In the genomic region with DNA sequence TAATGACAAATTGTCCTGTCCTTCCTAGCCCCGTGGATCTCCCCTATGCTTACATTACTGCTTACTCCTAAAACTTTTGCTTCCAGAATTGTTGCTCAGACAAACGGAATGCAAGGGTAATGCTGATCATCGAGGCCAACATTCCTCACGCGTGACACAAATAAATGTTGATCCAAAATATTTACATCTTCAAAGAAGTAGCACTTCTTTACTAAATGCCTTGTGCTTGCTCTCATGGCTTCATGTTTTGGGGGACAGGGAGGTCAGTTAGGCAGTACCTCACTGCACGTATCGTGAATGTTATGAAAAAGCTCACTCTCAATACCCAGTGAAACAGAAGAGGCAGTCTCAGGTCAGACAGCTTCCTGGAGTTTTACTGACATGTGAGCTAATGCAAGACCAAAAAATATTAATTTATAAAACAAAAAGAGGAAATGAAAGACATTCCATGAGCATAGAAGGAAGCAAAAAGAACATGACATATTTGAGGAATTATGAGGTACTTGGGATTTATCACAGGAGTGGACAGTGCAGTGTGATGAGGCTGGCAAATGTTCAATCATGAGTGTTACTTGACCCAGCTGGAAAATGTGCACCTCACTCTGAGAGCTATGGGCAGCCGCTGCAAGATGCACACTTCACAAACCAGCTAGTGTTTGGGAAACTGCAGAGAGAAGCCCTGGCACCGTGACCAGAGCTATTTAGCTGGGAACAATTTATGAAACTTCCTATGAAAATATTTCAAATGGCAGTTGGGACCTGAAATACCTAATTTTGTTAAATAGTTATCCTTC, we compare ENCODE assay signal across 12 mouse cellular contexts.
A peak's percentile ranks its signal among the peaks of the same experiment; 100 is the strongest.
DNase-seq lines count a peak whose midpoint lies in the region; ATAC-seq and TF ChIP-seq lines count a peak whose summit lies in the region.
"Had no signal": no experiment of that assay in that cellular context is flagged by ENCODE, and none has a peak within 500 bp of the region (broad histone marks: within the 10 kb centered on the region; RNA-seq: fewer than 3 reads in every experiment).

No protein-coding gene starts in this region.

- no peak for TF ChIP-seq CTCF in lung, postnatal 0 days (IDR thresholded peaks at IDR 0.05)
- no peak for TF ChIP-seq CTCF in thymus, adult 2 months (IDR thresholded peaks at IDR 0.05; ENCODE audit: borderline replicate concordance, control insufficient read depth, extremely low read depth, insufficient read depth, low read length, poor library complexity)

- no peak for DNase-seq in heart, embryonic 10.5 days (ENCODE audit: low spot score)
- no peak for DNase-seq in heart, postnatal 36 days
- DNase-seq in adipocyte (ENCODE audit: low spot score): peak; percentile 15
- DNase-seq in lung, postnatal 0 days (ENCODE audit: low spot score): peak; percentile 48
- DNase-seq in left cerebral cortex, postnatal 10 days (ENCODE audit: extremely low spot score in 1 of 2, low spot score in 2 of 2): no peak
- no peak for DNase-seq in thymus, adult 2 months
- DNase-seq: cerebellum, postnatal 14 days; right cerebral cortex, postnatal 4 days had no signal

- no peaks in the 10 kb centered on the region for H3K9me3 ChIP-seq in heart, embryonic 10.5 days
- no peaks in the 10 kb centered on the region for H3K9me3 ChIP-seq in heart, embryonic 11.5 days (replicated peaks; ENCODE audit: control insufficient read depth, low read length)
- no peaks in the 10 kb centered on the region for H3K9me3 ChIP-seq in lung, postnatal 0 days (ENCODE audit: low read length)
- H3K9me3 ChIP-seq: embryonic facial prominence, embryonic 13.5 days; intestine, embryonic 15.5 days had no signal

- no peak for ATAC-seq in heart, embryonic 11.5 days (replicated peaks; ENCODE audit: insufficient number of reproducible peaks, low FRiP score, low TSS enrichment)
- ATAC-seq in lung, postnatal 0 days: peak; percentile 82
- ATAC-seq: forebrain, embryonic 14.5 days; intestine, embryonic 15.5 days had no signal

- peaks cover 23% of the 10 kb centered on the region for H3K4me1 ChIP-seq in heart, embryonic 10.5 days
- H3K4me1 ChIP-seq in heart, embryonic 11.5 days (ENCODE audit: control insufficient read depth, insufficient read depth, low read length): peaks cover 11% of the 10 kb centered on the region
- no peaks in the 10 kb centered on the region; the same call in 1 of the 2 replicates for H3K4me1 ChIP-seq in lung, postnatal 0 days (ENCODE audit: insufficient read depth, low read depth, low read length)
- no peaks in the 10 kb centered on the region for H3K4me1 ChIP-seq in thymus, adult 2 months (replicated peaks; ENCODE audit: control insufficient read depth, insufficient read depth, low read length)
- H3K4me1 ChIP-seq: embryonic facial prominence, embryonic 13.5 days; intestine, embryonic 15.5 days had no signal

- no peak overlapping the region for H3K4me3 ChIP-seq in heart, embryonic 10.5 days
- H3K4me3 ChIP-seq in heart, embryonic 11.5 days (ENCODE audit: low read depth, low read length): no peak overlapping the region
- H3K4me3 ChIP-seq in lung, postnatal 0 days (ENCODE audit: low read depth, low read length): no peak overlapping the region
- no peak overlapping the region for H3K4me3 ChIP-seq in thymus, adult 2 months (ENCODE audit: control insufficient read depth, insufficient read depth, low read length)
- H3K4me3 ChIP-seq: embryonic facial prominence, embryonic 13.5 days; intestine, embryonic 15.5 days had no signal

- no peak overlapping the region for H3K9ac ChIP-seq in heart, embryonic 11.5 days (ENCODE audit: low read depth, low read length)
- no peak overlapping the region for H3K9ac ChIP-seq in lung, postnatal 0 days (replicated peaks; ENCODE audit: low read depth)
- H3K9ac ChIP-seq: embryonic facial prominence, embryonic 13.5 days; intestine, embryonic 15.5 days had no signal

- no peaks in the 10 kb centered on the region for H3K27me3 ChIP-seq in heart, embryonic 10.5 days (ENCODE audit: insufficient read depth, poor library complexity, severe bottlenecking)
- no peaks in the 10 kb centered on the region for H3K27me3 ChIP-seq in heart, embryonic 11.5 days (ENCODE audit: control insufficient read depth, insufficient read depth, low read length)
- no peaks in the 10 kb centered on the region for H3K27me3 ChIP-seq in lung, postnatal 0 days (replicated peaks; ENCODE audit: insufficient read depth, low read length)
- H3K27me3 ChIP-seq in thymus, adult 2 months (ENCODE audit: control insufficient read depth, insufficient read depth, low read length): no peaks in the 10 kb centered on the region
- H3K27me3 ChIP-seq: embryonic facial prominence, embryonic 13.5 days; intestine, embryonic 15.5 days had no signal

- TF ChIP-seq POLR2A in thymus, adult 2 months (IDR thresholded peaks at IDR 0.05; ENCODE audit: control insufficient read depth, extremely low read depth, insufficient read depth, low read length, poor library complexity): no peak

- H3K4me2 ChIP-seq in heart, embryonic 11.5 days: no peak overlapping the region
- no peak overlapping the region for H3K4me2 ChIP-seq in lung, postnatal 0 days (replicated peaks; ENCODE audit: low read depth, low read length)
- H3K4me2 ChIP-seq: embryonic facial prominence, embryonic 13.5 days; intestine, embryonic 15.5 days had no signal

- 70% methylated on average over 9 of the region's 9 CpGs for WGBS in heart, embryonic 10.5 days
- 69% methylated on average over 9 of the region's 9 CpGs for WGBS in heart, embryonic 11.5 days (ENCODE audit: insufficient replicate concordance)
- WGBS in lung, postnatal 0 days: 44% methylated on average over 9 of the region's 9 CpGs
- 92% methylated on average over 9 of the region's 9 CpGs for WGBS in thymus, adult 2 months

- peaks cover 3% of the 10 kb centered on the region; the same call in 1 of the 2 replicates for H3K36me3 ChIP-seq in heart, embryonic 10.5 days
- H3K36me3 ChIP-seq in heart, embryonic 11.5 days (ENCODE audit: control insufficient read depth, insufficient read depth, low read length): no peaks in the 10 kb centered on the region
- no peaks in the 10 kb centered on the region for H3K36me3 ChIP-seq in lung, postnatal 0 days (ENCODE audit: insufficient read depth, low read length)
- H3K36me3 ChIP-seq in thymus, adult 2 months (ENCODE audit: control insufficient read depth, insufficient read depth, low read length): no peaks in the 10 kb centered on the region
- H3K36me3 ChIP-seq: intestine, embryonic 15.5 days had no signal

- intact Hi-C loops in heart, postnatal 36 days (cut with DNase I): loop anchor here (5.0 kb wide), 1 partner anchor 43 kb away; no protein-coding TSS in a partner anchor
- intact Hi-C loops in left cerebral cortex, postnatal 10 days (cut with DNase I): no loop called here

- TF ChIP-seq EP300 in lung, postnatal 0 days (IDR thresholded peaks at IDR 0.05): peak; percentile 55; the same call in 1 of the 2 replicates

- peak overlapping the region; percentile 68; the same call in 1 of the 2 replicates for H3K27ac ChIP-seq in heart, embryonic 10.5 days
- H3K27ac ChIP-seq in heart, embryonic 11.5 days (ENCODE audit: low read depth, low read length): peak overlapping the region; percentile 77
- H3K27ac ChIP-seq in lung, postnatal 0 days (ENCODE audit: low read length): no peak overlapping the region
- H3K27ac ChIP-seq in thymus, adult 2 months (ENCODE audit: control insufficient read depth, insufficient read depth, low read length): no peak overlapping the region
- H3K27ac ChIP-seq: embryonic facial prominence, embryonic 13.5 days; intestine, embryonic 15.5 days had no signal

Comparison
In these comparisons a context has a peak if more than half of its experiments do, and no peak if none do; other contexts are left out.
1. DNase-seq: peak in adipocyte (single experiment) and lung, postnatal 0 days (single experiment); none in heart, embryonic 10.5 days (single experiment), heart, postnatal 36 days (0 of 2), left cerebral cortex, postnatal 10 days (0 of 2) and thymus, adult 2 months (single experiment).
2. H3K27ac ChIP-seq: peak in heart, embryonic 10.5 days (single experiment) and heart, embryonic 11.5 days (single experiment); none in lung, postnatal 0 days (single experiment) and thymus, adult 2 months (single experiment).